9 mouse cellular contexts compared by ENCODE assay signal in the genomic region with DNA sequence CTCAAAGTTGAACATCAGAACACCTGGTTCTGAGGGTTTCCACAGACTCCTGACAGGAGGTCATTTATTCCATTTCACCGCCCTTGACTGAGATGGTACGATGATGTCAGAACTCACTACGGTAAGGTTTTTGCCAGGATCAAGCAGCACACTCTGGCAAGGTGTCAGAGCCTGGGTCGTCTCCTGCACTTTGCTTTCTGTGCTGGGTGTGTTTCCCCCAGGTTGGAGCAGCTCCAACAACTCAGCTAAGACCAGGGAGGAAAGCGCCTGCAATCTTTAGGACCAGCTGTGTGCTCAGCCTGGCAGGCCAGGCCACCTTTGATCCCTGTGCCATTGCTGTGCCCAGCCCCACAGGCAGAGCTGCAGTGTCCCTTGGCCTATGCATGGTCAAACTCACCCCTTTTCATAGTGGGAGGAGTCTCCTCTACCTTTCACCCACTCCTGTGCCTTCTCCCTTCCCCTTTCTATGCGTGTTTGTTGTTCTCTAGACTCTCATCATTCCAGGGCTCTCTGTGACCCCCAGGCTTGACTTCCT.
A peak's percentile ranks its signal among the peaks of the same experiment; 100 is the strongest.
DNase-seq lines count a peak whose midpoint lies in the region; ATAC-seq and TF ChIP-seq lines count a peak whose summit lies in the region.
"Had no signal": no experiment of that assay in that cellular context is flagged by ENCODE, and none has a peak within 500 bp of the region (broad histone marks: within the 10 kb centered on the region; RNA-seq: fewer than 3 reads in every experiment).

No protein-coding gene starts in this region.

- ATAC-seq in liver, embryonic 14.5 days (ENCODE audit: insufficient read depth): peak; percentile 37; the same call in 1 of the 2 replicates
- peak; percentile 60 for ATAC-seq in monocyte, adult 5-6 weeks (replicated peaks; ENCODE audit: insufficient number of reproducible peaks, low FRiP score, low TSS enrichment, poor library complexity, severe bottlenecking)

- TF ChIP-seq EP300 in liver, embryonic 14.5 days (IDR thresholded peaks at IDR 0.05; ENCODE audit: low read depth): no peak

- H3K9me3 ChIP-seq in liver, embryonic 14.5 days (ENCODE audit: control insufficient read depth, low read length): no peaks in the 10 kb centered on the region
- H3K9me3 ChIP-seq in midbrain, embryonic 10.5 days (replicated peaks): no peaks in the 10 kb centered on the region
- H3K9me3 ChIP-seq: neural tube, embryonic 15.5 days had no signal

- WGBS in cerebellum, adult 2 months: 43% methylated on average over 6 of the region's 6 CpGs
- 64% methylated on average over 6 of the region's 6 CpGs for WGBS in liver, embryonic 14.5 days (ENCODE audit: insufficient replicate concordance)
- WGBS in midbrain, embryonic 10.5 days: 79% methylated on average over 6 of the region's 6 CpGs

- H3K9ac ChIP-seq in liver, embryonic 14.5 days (replicated peaks): no peak overlapping the region
- H3K9ac ChIP-seq: neural tube, embryonic 15.5 days had no signal

- peak; percentile 37 to 46 for DNase-seq in cerebellum, adult 2 months
- no peak for DNase-seq in cerebellum, adult 11 months
- DNase-seq in liver, embryonic 14.5 days (ENCODE audit: low read depth in 3 of 3, low spot score in 3 of 3): no peak
- DNase-seq in liver: no peak
- peak; percentile 84 for DNase-seq in kidney, adult 11 months
- DNase-seq in midbrain, embryonic 10.5 days (ENCODE audit: low spot score): no peak
- no peak for DNase-seq in spleen, adult 18-20 months

- H3K4me3 ChIP-seq in cerebellum, adult 2 months (replicated peaks; ENCODE audit: insufficient read depth, low read depth, low read length): no peak overlapping the region
- no peak overlapping the region for H3K4me3 ChIP-seq in liver, embryonic 14.5 days (ENCODE audit: insufficient read depth in 1 of 2, low read depth in 2 of 2, low read length in 2 of 2)
- H3K4me3 ChIP-seq in midbrain, embryonic 10.5 days: no peak overlapping the region
- H3K4me3 ChIP-seq: neural tube, embryonic 15.5 days had no signal

- no peak overlapping the region for H3K27ac ChIP-seq in cerebellum, adult 2 months (ENCODE audit: insufficient read depth, low read length)
- no peak overlapping the region for H3K27ac ChIP-seq in liver, embryonic 14.5 days
- H3K27ac ChIP-seq in midbrain, embryonic 10.5 days (replicated peaks): no peak overlapping the region
- H3K27ac ChIP-seq: neural tube, embryonic 15.5 days had no signal

- TF ChIP-seq POLR2A in cerebellum, adult 2 months (IDR thresholded peaks at IDR 0.05; ENCODE audit: borderline replicate concordance, insufficient read depth, low read length): no peak

- no peaks in the 10 kb centered on the region for H3K27me3 ChIP-seq in cerebellum, adult 2 months (ENCODE audit: control insufficient read depth, insufficient read depth, low read length)
- no peaks in the 10 kb centered on the region for H3K27me3 ChIP-seq in liver, embryonic 14.5 days (ENCODE audit: control insufficient read depth, insufficient read depth, low read length)
- no peaks in the 10 kb centered on the region for H3K27me3 ChIP-seq in midbrain, embryonic 10.5 days (ENCODE audit: low read depth, poor library complexity, severe bottlenecking)
- H3K27me3 ChIP-seq: neural tube, embryonic 15.5 days had no signal

- peaks cover 27% of the 10 kb centered on the region for H3K4me1 ChIP-seq in cerebellum, adult 2 months (ENCODE audit: control insufficient read depth, insufficient read depth, low read length)
- no peaks in the 10 kb centered on the region; a peak in 1 of 4 replicates for H3K4me1 ChIP-seq in liver, embryonic 14.5 days (replicated peaks; ENCODE audit: control insufficient read depth in 2 of 2, insufficient read depth in 2 of 2, low read length in 1 of 2)
- peaks cover 11% of the 10 kb centered on the region for H3K4me1 ChIP-seq in midbrain, embryonic 10.5 days

- H3K4me2 ChIP-seq in liver, embryonic 14.5 days (ENCODE audit: low read depth): no peak overlapping the region
- H3K4me2 ChIP-seq: neural tube, embryonic 15.5 days had no signal

- H3K36me3 ChIP-seq in liver, embryonic 14.5 days (replicated peaks; ENCODE audit: control insufficient read depth, insufficient read depth, low read depth): no peaks in the 10 kb centered on the region
- H3K36me3 ChIP-seq in midbrain, embryonic 10.5 days: no peaks in the 10 kb centered on the region
- H3K36me3 ChIP-seq: neural tube, embryonic 15.5 days had no signal

- no peak for TF ChIP-seq CTCF in cerebellum, adult 2 months (IDR thresholded peaks at IDR 0.05; ENCODE audit: borderline replicate concordance, insufficient read depth, low read depth, low read length)
- no peak for TF ChIP-seq CTCF in liver, embryonic 14.5 days (IDR thresholded peaks at IDR 0.05; ENCODE audit: low read depth)

Comparison
In these comparisons a context has a peak if more than half of its experiments do, and no peak if none do; other contexts are left out.
1. DNase-seq: peak in cerebellum, adult 2 months (2 of 2) and kidney, adult 11 months (single experiment); none in cerebellum, adult 11 months (single experiment), liver, embryonic 14.5 days (0 of 3), liver (single experiment), midbrain, embryonic 10.5 days (single experiment) and spleen, adult 18-20 months (0 of 2).